8 mouse cellular contexts compared by ENCODE assay signal in the genomic region with DNA sequence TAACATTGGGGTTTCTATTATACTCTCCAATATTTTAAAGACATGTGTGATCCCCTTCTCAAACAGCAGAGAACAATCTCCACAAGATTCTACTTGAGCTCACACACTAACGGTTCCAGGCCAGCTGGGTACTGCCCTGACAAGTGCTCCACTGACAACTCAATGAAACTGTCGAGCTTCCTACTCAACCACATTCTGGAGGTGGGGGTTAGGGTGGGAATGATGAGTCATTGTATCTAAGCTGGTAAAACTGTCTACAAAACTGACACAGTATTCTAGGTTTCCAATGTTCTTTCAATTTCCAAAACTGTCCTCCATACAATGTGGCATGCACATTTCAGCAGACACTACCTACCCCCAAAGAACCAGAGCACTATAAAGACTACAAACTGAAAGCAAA. TPM values are rescaled to one million over a fixed set of nuclear protein-coding genes. Genes with fewer than 3 reads are reported as not detected.
DNase-seq lines count a peak whose midpoint lies in the region; ATAC-seq and TF ChIP-seq lines count a peak whose summit lies in the region.

No protein-coding gene starts in this region.

- no peak for TF ChIP-seq RAD21 in CH12.LX (IDR thresholded peaks at IDR 0.05; ENCODE audit: low read depth, low read length)

- dilution Hi-C loops in CH12.LX (cut with MboI; ENCODE audit: extremely low pct_ligation_motif_present, extremely low pct_unique_long_range_greater_than_20kb, low sequenced_read_pairs) = no loop called here

- no peak for TF ChIP-seq POLR2A in kidney, adult 2 months (IDR thresholded peaks at IDR 0.05; ENCODE audit: low read depth, low read length)
- no peak for TF ChIP-seq POLR2A in CH12.LX (IDR thresholded peaks at IDR 0.05; ENCODE audit: low read depth, low read length)
- no peak for TF ChIP-seq POLR2A in cerebellum, adult 2 months (IDR thresholded peaks at IDR 0.05; ENCODE audit: borderline replicate concordance, insufficient read depth, low read length)

- in situ Hi-C loops in CH12.LX (cut with MboI; ENCODE audit: low pct_ligation_motif_present, low pct_unique_long_range_greater_than_20kb, low sequenced_read_pairs) = no loop called here

- H3K27me3 ChIP-seq in kidney, adult 2 months (replicated peaks; ENCODE audit: control insufficient read depth, insufficient read depth, low read length) = no peaks in the 10 kb centered on the region
- no peaks in the 10 kb centered on the region for H3K27me3 ChIP-seq in CH12.LX (replicated peaks)
- H3K27me3 ChIP-seq in embryonic facial prominence, embryonic 10.5 days (replicated peaks; ENCODE audit: low read depth, poor library complexity, severe bottlenecking) = no peaks in the 10 kb centered on the region
- no peaks in the 10 kb centered on the region for H3K27me3 ChIP-seq in limb, embryonic 11.5 days (ENCODE audit: control insufficient read depth, insufficient read depth, low read length)
- no peaks in the 10 kb centered on the region for H3K27me3 ChIP-seq in cerebellum, adult 2 months (ENCODE audit: control insufficient read depth, insufficient read depth, low read length)

- peak overlapping the region; percentile 88 for H3K4me2 ChIP-seq in CH12.LX (ENCODE audit: insufficient read depth, low read depth, poor library complexity, severe bottlenecking)
- H3K4me2 ChIP-seq in limb, embryonic 11.5 days (ENCODE audit: low read depth, severe bottlenecking) = 0 out of 2 replicates have a peak overlapping the region, but pooled peaks have one; percentile 1

- ATAC-seq in limb, embryonic 11.5 days (ENCODE audit: insufficient number of reproducible peaks, low FRiP score, low TSS enrichment, low read depth) = no peak

- H3K9me3 ChIP-seq in CH12.LX (replicated peaks; ENCODE audit: low read length) = no peaks in the 10 kb centered on the region
- H3K9me3 ChIP-seq in embryonic facial prominence, embryonic 10.5 days = no peaks in the 10 kb centered on the region
- H3K9me3 ChIP-seq in limb, embryonic 11.5 days (ENCODE audit: control insufficient read depth, low read length) = no peaks in the 10 kb centered on the region

- 0 out of 2 replicates have a peak overlapping the region, but pooled peaks have one; percentile 17 for H3K27ac ChIP-seq in kidney, adult 2 months (ENCODE audit: insufficient read depth, low read depth, low read length)
- H3K27ac ChIP-seq in CH12.LX (ENCODE audit: insufficient read depth, low read depth) = peak overlapping the region; percentile 17; the same call in 1 of the 2 replicates
- H3K27ac ChIP-seq in embryonic facial prominence, embryonic 10.5 days (replicated peaks) = no peak overlapping the region
- H3K27ac ChIP-seq in limb, embryonic 11.5 days (replicated peaks; ENCODE audit: low read depth, low read length) = no peak overlapping the region
- no peak overlapping the region for H3K27ac ChIP-seq in cerebellum, adult 2 months (ENCODE audit: insufficient read depth, low read length)
- no peak overlapping the region for H3K27ac ChIP-seq in layer of hippocampus, adult 2 months

- no peak for TF ChIP-seq EP300 in CH12.LX (IDR thresholded peaks at IDR 0.05; ENCODE audit: low read length)

- no peak for TF ChIP-seq CTCF in kidney, adult 2 months (conservative IDR thresholded peaks at IDR 0.05; ENCODE audit: insufficient read depth, insufficient read length, low read depth, low read length)
- TF ChIP-seq CTCF in CH12.LX (conservative IDR thresholded peaks at IDR 0.05 in 1 of 2, IDR thresholded peaks at IDR 0.05 in 1 of 2; ENCODE audit: low read depth in 2 of 2, low read length in 2 of 2) = no peak
- TF ChIP-seq CTCF in cerebellum, adult 2 months (IDR thresholded peaks at IDR 0.05; ENCODE audit: borderline replicate concordance, insufficient read depth, low read depth, low read length) = no peak
- no peak for TF ChIP-seq CTCF in layer of hippocampus, adult 2 months (conservative IDR thresholded peaks at IDR 0.05)

- H3K9ac ChIP-seq in CH12.LX (ENCODE audit: insufficient read depth, low read depth) = peak overlapping the region; percentile 39; the same call in 1 of the 2 replicates
- no peak overlapping the region for H3K9ac ChIP-seq in limb, embryonic 11.5 days (ENCODE audit: low read length)

- DNase-seq in kidney, adult 2 months = no peak
- DNase-seq in kidney, postnatal 36 days = no peak
- DNase-seq in CH12.LX (ENCODE audit: extremely low read depth) = peak; percentile 35
- no peak for DNase-seq in embryonic facial prominence, embryonic 10.5 days (ENCODE audit: low spot score)
- no peak for DNase-seq in limb, embryonic 11.5 days (ENCODE audit: low spot score)
- DNase-seq in cerebellum, adult 2 months = no peak
- no peak for DNase-seq in layer of hippocampus, adult 2 months (ENCODE audit: low spot score in 2 of 2)
- no peak for DNase-seq in cerebellum, postnatal 25 days

- peaks cover 23% of the 10 kb centered on the region for H3K4me1 ChIP-seq in kidney, adult 2 months (ENCODE audit: control insufficient read depth, insufficient read depth, low read length)
- peaks cover 6 to 36% of the 10 kb centered on the region in 2 experiments; a peak in 3 of 4 replicates for H3K4me1 ChIP-seq in CH12.LX (ENCODE audit: control insufficient read depth in 1 of 2, insufficient read depth in 2 of 2)
- H3K4me1 ChIP-seq in embryonic facial prominence, embryonic 10.5 days = peaks cover 28% of the 10 kb centered on the region
- peaks cover 7% of the 10 kb centered on the region for H3K4me1 ChIP-seq in limb, embryonic 11.5 days (ENCODE audit: control insufficient read depth, insufficient read depth, low read length)
- H3K4me1 ChIP-seq in cerebellum, adult 2 months (ENCODE audit: control insufficient read depth, insufficient read depth, low read length) = peaks cover 11% of the 10 kb centered on the region

- WGBS in kidney, adult 2 months = 13% methylated on average over 2 of the region's 2 CpGs
- WGBS in embryonic facial prominence, embryonic 10.5 days = 37% methylated on average over 2 of the region's 2 CpGs
- 43% methylated on average over 2 of the region's 2 CpGs for WGBS in limb, embryonic 11.5 days
- WGBS in cerebellum, adult 2 months = 6% methylated on average over 2 of the region's 2 CpGs

- H3K36me3 ChIP-seq in kidney, adult 2 months (ENCODE audit: control insufficient read depth, insufficient read depth, low read length) = no peaks in the 10 kb centered on the region
- peaks cover 16 to 47% of the 10 kb centered on the region in 2 experiments for H3K36me3 ChIP-seq in CH12.LX (replicated peaks in 1 of 2; ENCODE audit: control insufficient read depth in 1 of 2, insufficient read depth in 1 of 2, low read length in 1 of 2)
- peaks cover 71% of the 10 kb centered on the region for H3K36me3 ChIP-seq in embryonic facial prominence, embryonic 10.5 days (replicated peaks)
- peaks cover 6% of the 10 kb centered on the region; the same call in 1 of the 2 replicates for H3K36me3 ChIP-seq in limb, embryonic 11.5 days (ENCODE audit: control insufficient read depth, insufficient read depth, low read length)

- H3K79me2 ChIP-seq in CH12.LX (replicated peaks; ENCODE audit: control insufficient read depth, extremely low read depth, insufficient read depth, poor library complexity, severe bottlenecking) = peaks cover 81% of the 10 kb centered on the region

- no peak overlapping the region for H3K4me3 ChIP-seq in kidney, adult 2 months (ENCODE audit: insufficient read depth, low read depth, low read length)
- no peak overlapping the region for H3K4me3 ChIP-seq in CH12.LX (replicated peaks in 1 of 3; ENCODE audit: low read depth in 2 of 3, low read length in 2 of 3, poor library complexity in 1 of 3)
- peak overlapping the region; percentile 25; the same call in 1 of the 2 replicates for H3K4me3 ChIP-seq in embryonic facial prominence, embryonic 10.5 days
- H3K4me3 ChIP-seq in limb, embryonic 11.5 days (ENCODE audit: low read depth, low read length) = no peak overlapping the region
- no peak overlapping the region for H3K4me3 ChIP-seq in cerebellum, adult 2 months (replicated peaks; ENCODE audit: insufficient read depth, low read depth, low read length)
- no peak overlapping the region for H3K4me3 ChIP-seq in layer of hippocampus, adult 2 months

TF ChIP-seq in CH12.LX, 34 proteins besides CTCF, POLR2A, EP300 and RAD21 (continues in another document):
- no peak for TF ChIP-seq ZMIZ1 (IDR thresholded peaks at IDR 0.05; ENCODE audit: low read depth, low read length)
- TF ChIP-seq RCOR1 (conservative IDR thresholded peaks at IDR 0.05; ENCODE audit: low read depth, low read length) = no peak
- TF ChIP-seq NELFE (IDR thresholded peaks at IDR 0.05; ENCODE audit: low read depth, low read length) = no peak
- no peak for TF ChIP-seq KAT2A (IDR thresholded peaks at IDR 0.05; ENCODE audit: insufficient replicate concordance, low read length)
- no peak for TF ChIP-seq UBTF (IDR thresholded peaks at IDR 0.05; ENCODE audit: low read depth, low read length)
- TF ChIP-seq JUN (IDR thresholded peaks at IDR 0.05; ENCODE audit: insufficient read depth, low read depth, low read length) = no peak
- TF ChIP-seq ZKSCAN1 (IDR thresholded peaks at IDR 0.05; ENCODE audit: borderline replicate concordance, low read depth, low read length) = no peak
- no peak for TF ChIP-seq PAX5 (IDR thresholded peaks at IDR 0.05; ENCODE audit: low read length)
- TF ChIP-seq MAZ (IDR thresholded peaks at IDR 0.05; ENCODE audit: low read depth, low read length) = no peak
- no peak for TF ChIP-seq MYC (IDR thresholded peaks at IDR 0.05; ENCODE audit: low read depth, low read length)
- TF ChIP-seq USF1 (IDR thresholded peaks at IDR 0.05; ENCODE audit: low read depth, low read length) = no peak
- TF ChIP-seq USF2 (conservative IDR thresholded peaks at IDR 0.05; ENCODE audit: low read depth, low read length) = no peak
- no peak for TF ChIP-seq MAFK (IDR thresholded peaks at IDR 0.05; ENCODE audit: insufficient replicate concordance, low read length)

RNA-seq across cellular contexts. Expression of gene Hnrnpd, which starts 4.8 kb away (rescaled TPM):
- polyA plus RNA-seq in kidney, adult 2 months (2012; rRNA removed) = 20.3 and 21.2 TPM in 2 replicates
- total RNA-seq in CH12.LX (2012; rRNA removed) = 19.0 and 28.2 TPM in 2 replicates
- total RNA-seq in CH12.LX (2014; rRNA removed) = 41.3 and 52.2 TPM in 2 replicates
- polyA plus RNA-seq in CH12.LX (2012; ENCODE audit: insufficient read length, low read depth) = 319 and 373 TPM in 2 replicates
- 253 and 268 TPM in 2 replicates for polyA plus RNA-seq in embryonic facial prominence, embryonic 10.5 days (2016; fragmentation: Nextera tagmentation; extraction: Ambion mirVana)
- 294 and 310 TPM in 2 replicates for polyA plus RNA-seq in limb, embryonic 11.5 days (2014; fragmentation: Nextera tagmentation; extraction: Ambion mirVana)
- polyA plus RNA-seq in cerebellum, adult 2 months (2012; rRNA removed) = 114 and 127 TPM in 2 replicates
- 100 to 1,000 TPM; 210 to 225 TPM for total RNA-seq in layer of hippocampus, adult 2 months (2021)

RNA-seq across cellular contexts. Expression of gene 4930524J08Rik, which starts 4.9 kb away (rescaled TPM):
- polyA plus RNA-seq in kidney, adult 2 months (2012; rRNA removed) = 1.8 and 4.1 TPM in 2 replicates
- total RNA-seq in CH12.LX (2012; rRNA removed) = 0.72 and 0.84 TPM in 2 replicates
- total RNA-seq in CH12.LX (2014; rRNA removed) = 0.50 and 1.0 TPM in 2 replicates
- 4.5 and 5.8 TPM in 2 replicates for polyA plus RNA-seq in CH12.LX (2012; ENCODE audit: insufficient read length, low read depth)
- 1.5 and 1.8 TPM in 2 replicates for polyA plus RNA-seq in embryonic facial prominence, embryonic 10.5 days (2016; fragmentation: Nextera tagmentation; extraction: Ambion mirVana)
- polyA plus RNA-seq in limb, embryonic 11.5 days (2014; fragmentation: Nextera tagmentation; extraction: Ambion mirVana) = 2.3 and 3.4 TPM in 2 replicates
- 1.6 and 1.8 TPM in 2 replicates for polyA plus RNA-seq in cerebellum, adult 2 months (2012; rRNA removed)
- total RNA-seq in layer of hippocampus, adult 2 months (2021) = 1 to 10 TPM; 1.4 to 2.2 TPM

Comparison
In these comparisons a context has a peak if more than half of its experiments do, and no peak if none do; other contexts are left out.
1. H3K27ac ChIP-seq: peak in kidney, adult 2 months (single experiment) and CH12.LX (single experiment); none in embryonic facial prominence, embryonic 10.5 days (single experiment), limb, embryonic 11.5 days (single experiment), cerebellum, adult 2 months (single experiment) and layer of hippocampus, adult 2 months (single experiment).